Mouse (Mus musculus): ENCODE data around the gene Chd9. TPM values are rescaled to one million over a fixed set of nuclear protein-coding genes. Genes with fewer than 3 reads are reported as not detected.
"Not testable (repeated sequence)": the region's sequence is repeated elsewhere in the genome, so short reads cannot be mapped to it uniquely, and the experiment has no call there.

Chd9 gene
- polyA plus RNA-seq, 1 experiment: 271 TPM

DNA sequence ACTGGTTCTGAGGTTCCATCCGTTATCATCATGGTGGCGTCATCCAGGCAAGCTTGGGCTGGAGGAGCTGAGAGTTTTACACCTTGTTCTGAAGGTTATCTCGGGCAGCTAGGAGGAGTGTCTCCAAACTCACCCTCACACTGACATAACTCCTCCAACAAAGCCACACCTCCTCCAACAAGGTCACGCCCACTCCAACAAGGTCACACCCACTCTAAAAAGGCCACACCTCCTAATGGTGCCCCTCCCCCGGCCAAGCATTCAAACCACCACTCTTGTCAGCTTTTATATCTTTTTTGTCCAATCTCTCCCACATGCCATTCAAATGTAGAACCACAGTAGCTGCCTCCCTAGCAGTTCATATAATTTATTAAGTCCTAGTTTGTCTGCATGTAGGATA lies 53.0 kb downstream of the Chd9 start:
- Histone ChIP-seq H3K4me3 (ENCODE audit: insufficient read depth, low read depth, low read length) (no peak overlapping the region), H3K36me3 (ENCODE audit: control insufficient read depth, insufficient read depth, low read length) (no peaks in the 10 kb centered on the region), H3K27me3 (replicated peaks; ENCODE audit: control insufficient read depth, insufficient read depth, low read length) (no peaks in the 10 kb centered on the region), H3K4me1 (ENCODE audit: control insufficient read depth, insufficient read depth, low read length) (peaks cover 14% of the 10 kb centered on the region; the same call in 1 of the 2 replicates), H3K27ac (ENCODE audit: insufficient read depth, low read depth, low read length) (no peak overlapping the region)
- TF ChIP-seq CTCF (conservative IDR thresholded peaks at IDR 0.05; ENCODE audit: insufficient read depth, insufficient read length, low read depth, low read length) (no peak), POLR2A (IDR thresholded peaks at IDR 0.05; ENCODE audit: low read depth, low read length) (no peak)
- 95% methylated on average over 5 of the region's 5 CpGs for WGBS
- no peak for DNase-seq

DNA sequence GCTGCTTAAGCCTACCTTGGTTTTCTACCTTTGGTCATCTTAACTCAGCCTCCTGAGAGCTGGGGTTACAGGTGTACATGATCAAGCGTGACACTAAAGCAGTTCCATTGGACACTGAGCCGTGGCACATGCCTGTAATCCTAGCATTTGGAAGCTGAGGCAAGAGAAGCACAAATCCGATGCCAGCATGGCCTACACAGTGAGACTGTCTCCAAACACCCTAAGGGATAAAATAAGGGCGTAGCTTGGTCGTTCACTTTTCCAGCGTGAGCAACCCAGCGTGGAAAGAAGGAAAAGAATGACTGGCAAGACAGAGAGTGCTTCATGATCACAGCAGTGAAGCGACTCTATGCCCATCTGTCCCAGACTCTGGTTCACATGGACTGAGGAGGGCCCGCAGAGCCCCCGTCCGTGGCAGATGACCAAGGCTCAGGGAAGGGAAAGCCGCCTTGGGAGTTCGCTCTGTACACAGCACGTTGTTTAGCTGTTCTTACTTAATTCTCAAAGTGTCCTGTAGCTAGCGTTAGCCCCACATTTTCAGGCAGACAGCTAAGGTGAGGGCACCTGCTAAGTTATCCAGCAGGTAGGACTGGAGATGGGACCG lies 54.0 kb downstream of the Chd9 start:
- peaks cover 10% of the 10 kb centered on the region; the same call in 1 of the 2 replicates for H3K4me1 ChIP-seq (ENCODE audit: control insufficient read depth, insufficient read depth, low read length)
- no peaks in the 10 kb centered on the region for H3K27me3 ChIP-seq (replicated peaks; ENCODE audit: control insufficient read depth, insufficient read depth, low read length)
- no peak overlapping the region for H3K27ac ChIP-seq (ENCODE audit: insufficient read depth, low read depth, low read length)
- WGBS: 92% methylated on average over 16 of the region's 16 CpGs
- no peak overlapping the region for H3K4me3 ChIP-seq (ENCODE audit: insufficient read depth, low read depth, low read length)
- H3K36me3 ChIP-seq (ENCODE audit: control insufficient read depth, insufficient read depth, low read length): no peaks in the 10 kb centered on the region
- TF ChIP-seq CTCF (conservative IDR thresholded peaks at IDR 0.05; ENCODE audit: insufficient read depth, insufficient read length, low read depth, low read length): no peak
- DNase-seq: no peak

GRCm38 (mm10) chr8:90885671-90886368 lies 57.7 kb downstream of the Chd9 start:
- DNase-seq: no peak
- Histone ChIP-seq H3K27ac (ENCODE audit: insufficient read depth, low read depth, low read length) (peak overlapping the region; percentile 55), H3K27me3 (replicated peaks; ENCODE audit: control insufficient read depth, insufficient read depth, low read length) (no peaks in the 10 kb centered on the region), H3K4me3 (ENCODE audit: insufficient read depth, low read depth, low read length) (no peak overlapping the region), H3K4me1 (ENCODE audit: control insufficient read depth, insufficient read depth, low read length) (peaks cover 3% of the 10 kb centered on the region; the same call in 1 of the 2 replicates), H3K36me3 (ENCODE audit: control insufficient read depth, insufficient read depth, low read length) (no peaks in the 10 kb centered on the region)
- WGBS: 53% methylated on average over 2 of the region's 2 CpGs
- no peak for TF ChIP-seq POLR2A (IDR thresholded peaks at IDR 0.05; ENCODE audit: low read depth, low read length)
- no peak for TF ChIP-seq CTCF (conservative IDR thresholded peaks at IDR 0.05; ENCODE audit: insufficient read depth, insufficient read length, low read depth, low read length)

GRCm38 (mm10) chr8:90886369-90886712 lies 58.2 kb downstream of the Chd9 start:
- H3K27me3 ChIP-seq (replicated peaks; ENCODE audit: control insufficient read depth, insufficient read depth, low read length); DNase-seq; H3K27ac ChIP-seq (ENCODE audit: insufficient read depth, low read depth, low read length); H3K4me1 ChIP-seq (ENCODE audit: control insufficient read depth, insufficient read depth, low read length); H3K36me3 ChIP-seq (ENCODE audit: control insufficient read depth, insufficient read depth, low read length); H3K4me3 ChIP-seq (ENCODE audit: insufficient read depth, low read depth, low read length): not testable (repeated sequence)
- WGBS: no CpG with 5 or more reads among the region's 15 CpGs

DNA sequence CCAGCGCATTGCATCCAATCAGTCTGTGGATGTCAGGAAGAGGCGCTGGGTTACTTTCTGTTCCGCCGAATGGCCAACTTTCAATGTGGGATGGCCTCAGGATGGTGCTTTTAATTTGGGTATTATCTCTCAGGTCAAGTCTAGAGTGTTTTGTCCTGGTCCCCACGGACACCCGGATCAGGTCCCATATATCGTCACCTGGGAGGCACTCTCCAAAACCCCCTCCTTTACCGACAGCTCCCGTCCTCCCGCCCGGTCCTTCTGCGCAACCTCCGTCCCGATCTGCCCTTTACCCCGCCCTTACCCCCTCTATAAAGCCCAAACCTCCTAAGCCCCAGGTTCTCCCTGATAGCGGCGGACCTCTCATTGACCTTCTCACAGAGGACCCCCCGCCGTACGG lies 59.2 kb downstream of the Chd9 start:
- not testable (repeated sequence) for DNase-seq; H3K27me3 ChIP-seq (replicated peaks; ENCODE audit: control insufficient read depth, insufficient read depth, low read length); H3K36me3 ChIP-seq (ENCODE audit: control insufficient read depth, insufficient read depth, low read length); H3K4me1 ChIP-seq (ENCODE audit: control insufficient read depth, insufficient read depth, low read length)
- H3K4me3 ChIP-seq (ENCODE audit: insufficient read depth, low read depth, low read length): peak overlapping the region; percentile 60
- no CpG with 5 or more reads among the region's 20 CpGs for WGBS
- H3K27ac ChIP-seq (ENCODE audit: insufficient read depth, low read depth, low read length): peak overlapping the region; percentile 68; the same call in 1 of the 2 replicates

DNA sequence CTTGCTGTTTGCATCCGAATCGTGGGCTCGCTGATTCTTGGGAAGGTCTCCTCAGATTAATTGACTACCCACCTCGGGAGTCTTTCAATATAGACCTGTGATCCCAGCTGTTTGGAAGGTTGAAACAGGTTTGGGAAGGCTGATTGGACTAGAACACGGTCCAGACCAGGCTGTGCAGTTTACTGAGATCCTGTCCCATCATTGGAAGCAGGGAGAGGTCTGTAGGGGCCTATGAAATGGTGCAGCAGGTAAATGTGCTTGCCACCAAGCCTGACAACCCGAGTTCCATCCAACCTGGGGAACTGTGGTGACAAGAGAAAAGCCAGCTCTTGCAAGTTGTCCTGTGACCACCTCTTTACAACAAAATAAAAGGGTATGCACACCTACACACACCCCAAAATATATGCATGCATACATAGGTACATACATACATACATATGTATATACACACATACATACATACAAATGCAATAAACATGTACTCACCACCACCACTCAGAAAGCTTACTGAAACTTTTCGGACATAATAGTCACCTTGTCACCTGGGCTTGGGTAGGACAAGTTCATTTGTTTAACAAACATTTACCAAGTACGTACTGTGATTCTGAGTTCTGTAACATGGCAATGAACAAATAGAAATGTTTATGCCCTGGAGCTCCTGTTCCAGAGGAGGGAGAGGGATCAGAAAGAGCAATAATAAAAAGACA lies 63.9 kb downstream of the Chd9 start:
- 0 out of 2 replicates have a peak, but pooled peaks cover 1% of the 10 kb centered on the region for H3K36me3 ChIP-seq (ENCODE audit: control insufficient read depth, insufficient read depth, low read length)
- no peak for TF ChIP-seq CTCF (conservative IDR thresholded peaks at IDR 0.05; ENCODE audit: insufficient read depth, insufficient read length, low read depth, low read length)
- no peak for TF ChIP-seq POLR2A (IDR thresholded peaks at IDR 0.05; ENCODE audit: low read depth, low read length)
- no peak for DNase-seq
- H3K27me3 ChIP-seq (replicated peaks; ENCODE audit: control insufficient read depth, insufficient read depth, low read length): no peaks in the 10 kb centered on the region
- 72% methylated on average over 8 of the region's 8 CpGs for WGBS
- H3K4me3 ChIP-seq (ENCODE audit: insufficient read depth, low read depth, low read length): no peak overlapping the region
- H3K27ac ChIP-seq (ENCODE audit: insufficient read depth, low read depth, low read length): peak overlapping the region; percentile 4; the same call in 1 of the 2 replicates
- no peaks in the 10 kb centered on the region for H3K4me1 ChIP-seq (ENCODE audit: control insufficient read depth, insufficient read depth, low read length)

DNA sequence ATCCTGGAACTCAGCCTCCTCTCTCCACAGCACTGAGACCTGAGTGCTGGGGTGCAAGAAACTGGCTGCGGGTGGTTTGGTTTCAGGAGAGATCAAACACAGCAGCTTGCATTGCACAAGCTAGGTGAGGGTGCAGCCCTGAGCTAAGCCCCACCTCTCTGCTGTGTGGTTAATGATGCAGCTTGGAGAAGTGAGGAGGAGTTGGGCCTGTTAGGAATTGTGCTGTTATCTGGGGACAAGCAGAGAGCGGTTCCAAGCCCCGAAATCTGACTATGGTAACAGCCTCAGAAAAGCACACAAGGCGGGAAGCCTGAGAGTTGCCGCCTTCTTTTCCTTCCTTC lies 64.4 kb downstream of the Chd9 start:
- H3K4me3 ChIP-seq (ENCODE audit: insufficient read depth, low read depth, low read length): no peak overlapping the region
- H3K27ac ChIP-seq (ENCODE audit: insufficient read depth, low read depth, low read length): no peak overlapping the region
- no peak for DNase-seq
- no peaks in the 10 kb centered on the region for H3K4me1 ChIP-seq (ENCODE audit: control insufficient read depth, insufficient read depth, low read length)
- 69% methylated on average over 5 of the region's 5 CpGs for WGBS
- TF ChIP-seq CTCF (conservative IDR thresholded peaks at IDR 0.05; ENCODE audit: insufficient read depth, insufficient read length, low read depth, low read length): 0 out of 2 replicates have a peak, but pooled peaks have one; percentile 4
- no peak for TF ChIP-seq POLR2A (IDR thresholded peaks at IDR 0.05; ENCODE audit: low read depth, low read length)
- H3K36me3 ChIP-seq (ENCODE audit: control insufficient read depth, insufficient read depth, low read length): 0 out of 2 replicates have a peak, but pooled peaks cover 1% of the 10 kb centered on the region
- H3K27me3 ChIP-seq (replicated peaks; ENCODE audit: control insufficient read depth, insufficient read depth, low read length): no peaks in the 10 kb centered on the region
